Mouse (Mus musculus): ENCODE results near the gene Ush2a. TPM values are rescaled to one million over a fixed set of nuclear protein-coding genes. Genes with fewer than 3 reads are reported as not detected.

Gene Ush2a
- polyA plus RNA-seq, 1 experiment, result under 0.01 TPM

DNA sequence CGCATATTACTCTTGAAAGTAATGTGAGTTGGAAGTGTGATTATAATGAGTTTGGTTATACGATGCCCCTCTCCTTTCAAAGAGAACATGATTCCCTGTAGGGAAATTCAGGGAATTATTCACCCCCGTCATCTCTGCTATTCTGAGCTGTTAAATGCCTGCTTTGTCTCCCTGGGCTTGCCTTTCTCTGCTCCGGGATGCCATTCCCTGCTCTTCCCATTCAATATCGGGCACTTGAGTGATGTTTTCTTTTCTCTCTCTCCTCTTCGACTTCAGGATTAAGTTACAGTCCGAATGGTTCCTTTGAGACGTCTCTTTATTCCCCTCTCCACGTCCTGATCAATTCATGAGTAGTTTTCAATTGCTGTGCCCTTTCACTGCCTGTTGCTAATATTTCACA lies 572.1 kb downstream of the Ush2a start:
- WGBS, result 72% methylated on average over 9 of the region's 9 CpGs
- DNase-seq (ENCODE audit: low read depth, low spot score), result no peak

DNA sequence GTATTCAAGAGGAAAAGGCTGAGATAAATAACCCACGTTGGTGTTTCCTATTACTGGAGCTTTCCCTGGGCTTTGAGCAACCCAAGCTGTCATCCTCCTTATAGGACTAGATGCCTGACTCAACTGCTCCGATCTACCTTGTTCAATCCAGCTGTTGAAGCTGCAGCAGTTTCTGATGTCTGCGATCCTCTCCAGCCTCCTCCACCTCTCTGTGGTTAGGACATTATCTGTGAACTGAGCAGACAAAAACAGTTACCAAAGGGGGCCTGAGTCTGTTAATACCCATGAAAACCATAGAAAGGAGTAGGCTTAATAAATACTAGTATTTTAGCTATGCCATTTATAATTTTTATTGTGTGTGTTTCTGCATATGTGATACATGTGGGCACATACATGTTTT lies 572.9 kb downstream of the Ush2a start:
- DNase-seq (ENCODE audit: low read depth, low spot score), result no peak
- 81% methylated on average over 3 of the region's 3 CpGs for WGBS

DNA sequence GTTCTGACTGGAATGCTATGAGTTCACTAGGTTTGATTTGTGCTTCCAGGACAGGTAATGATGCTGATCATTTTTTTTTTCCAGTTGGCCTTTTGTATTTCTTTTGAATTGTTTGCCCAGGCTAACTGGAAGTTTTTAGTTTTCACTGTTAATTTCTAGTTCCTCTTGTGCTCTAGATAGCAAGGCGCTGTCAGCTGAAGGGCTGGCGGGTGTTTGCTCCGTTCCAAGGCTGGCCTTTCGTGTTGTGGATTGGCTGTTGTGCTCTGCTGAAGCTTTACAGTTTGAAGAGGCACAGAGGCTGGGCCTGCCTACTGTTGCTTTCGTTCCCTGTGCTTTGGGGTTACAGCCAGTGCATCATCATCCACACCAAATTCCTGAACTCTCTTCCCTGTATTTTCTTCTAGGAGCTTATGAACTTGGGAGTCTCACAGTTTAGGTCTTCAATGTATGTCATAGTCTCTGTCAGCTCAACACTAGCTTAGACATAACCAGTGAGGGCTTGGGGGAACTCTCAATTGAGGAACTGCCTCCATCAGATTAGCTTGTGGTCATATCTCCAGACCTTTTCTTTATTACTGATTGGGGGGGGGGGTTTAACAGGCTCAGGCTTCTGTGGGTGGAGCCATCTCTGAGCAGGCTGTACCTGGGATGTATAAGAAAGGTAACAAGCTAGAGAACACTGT lies 575.9 kb downstream of the Ush2a start:
- DNase-seq (ENCODE audit: low read depth, low spot score), result no peak
- 69% methylated on average over 5 of the region's 5 CpGs for WGBS

DNA sequence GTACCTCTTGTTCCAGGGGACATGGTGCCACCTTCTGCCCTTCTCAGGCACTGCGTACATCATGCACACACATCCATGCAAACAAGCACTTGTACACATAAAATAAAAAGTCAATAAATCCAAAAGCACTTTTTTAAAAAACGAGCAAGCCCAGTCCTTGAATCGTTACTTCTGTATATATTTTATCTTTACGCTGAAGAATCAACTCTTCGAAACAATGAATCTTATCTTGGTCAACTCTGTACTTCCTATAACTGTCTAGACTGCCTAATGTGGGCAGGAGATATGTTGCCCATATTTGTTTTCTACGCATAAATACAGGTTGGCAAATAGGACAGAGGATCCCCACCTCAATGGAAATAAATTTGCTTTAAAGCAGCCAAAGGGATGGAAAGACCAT lies 585.4 kb downstream of the Ush2a start:
- DNase-seq (ENCODE audit: low read depth, low spot score), result no peak
- WGBS, result 85% methylated on average over 6 of the region's 6 CpGs

DNA sequence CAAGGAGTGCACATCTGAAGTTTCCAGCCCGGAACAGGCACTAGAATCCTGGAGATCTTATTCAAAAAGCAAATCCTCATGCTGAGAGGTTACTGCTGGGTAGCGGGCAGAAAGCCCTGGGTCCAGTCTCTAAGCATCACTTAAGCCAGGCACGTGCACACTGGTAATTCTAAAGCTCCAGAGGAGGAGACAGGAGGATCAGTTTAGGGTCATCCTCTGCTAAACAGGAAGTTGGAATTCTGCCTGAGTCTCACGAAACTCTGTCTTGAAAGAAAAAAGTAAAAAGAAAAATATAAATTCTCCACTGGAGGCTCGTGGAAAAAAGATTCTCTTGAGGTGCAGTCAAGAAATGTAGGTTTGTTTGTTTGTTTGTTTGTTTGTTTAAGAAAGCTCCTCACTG lies 591.0 kb downstream of the Ush2a start:
- no peak for DNase-seq (ENCODE audit: low read depth, low spot score)
- WGBS, result 62% methylated on average over 5 of the region's 5 CpGs

DNA sequence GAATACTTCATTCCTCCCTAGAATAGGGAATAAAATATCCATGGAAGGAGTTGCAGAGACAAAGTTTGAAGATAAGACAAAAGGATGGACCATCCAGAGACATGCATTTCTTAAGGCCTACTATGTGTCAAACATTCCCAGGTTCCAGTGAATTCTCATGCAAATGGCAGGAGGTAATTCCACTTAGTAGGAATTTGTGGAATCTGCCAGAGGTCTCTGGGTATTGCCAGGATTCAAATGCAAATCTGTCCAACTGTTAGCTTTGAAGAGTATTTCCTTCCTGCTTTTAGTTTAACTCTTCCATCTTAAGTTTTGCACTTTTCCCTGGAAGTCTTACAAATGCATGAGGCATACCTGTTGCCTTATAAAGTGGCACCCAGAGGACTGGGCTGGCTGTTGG lies 592.4 kb downstream of the Ush2a start:
- no peak for DNase-seq (ENCODE audit: low read depth, low spot score)

DNA sequence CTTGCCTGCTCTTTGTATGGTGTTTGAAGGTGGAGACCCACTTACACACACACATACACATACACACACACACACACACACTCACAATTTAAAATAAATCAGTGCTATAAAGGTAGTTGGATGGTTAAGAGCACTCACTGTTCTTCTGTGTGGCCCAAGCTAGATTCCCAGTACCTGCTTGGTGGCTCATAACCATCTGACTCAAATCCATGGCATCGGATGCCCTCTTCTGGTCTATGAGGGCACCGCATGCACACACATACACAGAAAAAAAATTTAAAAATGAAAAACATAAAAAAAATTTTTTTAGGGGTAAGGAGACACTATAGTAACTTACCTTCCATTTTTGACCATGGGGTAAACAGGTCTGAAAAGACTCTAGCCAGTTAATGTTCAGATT lies 593.2 kb downstream of the Ush2a start:
- DNase-seq (ENCODE audit: low read depth, low spot score), result no peak
- WGBS, result 99% methylated on average over 2 of the region's 2 CpGs

DNA sequence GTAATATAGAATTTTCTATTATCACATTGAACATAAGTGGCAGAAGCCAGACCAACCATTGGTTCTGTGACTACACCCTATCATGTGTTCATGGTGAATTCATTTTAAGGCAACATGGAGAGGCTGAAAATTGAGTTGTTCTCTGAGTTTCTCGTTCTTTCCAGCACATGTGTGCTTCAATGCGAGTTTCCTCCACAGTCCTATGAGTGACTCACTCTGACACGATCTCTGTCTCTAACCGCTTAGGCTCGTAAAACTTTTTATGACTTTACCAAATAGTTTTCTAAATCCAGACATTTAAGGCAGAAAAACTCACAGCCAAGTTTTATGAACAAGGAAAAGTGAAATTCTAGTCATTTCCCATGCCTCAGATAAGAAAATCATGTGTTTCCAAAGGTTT lies 597.9 kb downstream of the Ush2a start:
- DNase-seq (ENCODE audit: low read depth, low spot score), result no peak
- WGBS, result 11% methylated on average over 5 of the region's 5 CpGs

DNA sequence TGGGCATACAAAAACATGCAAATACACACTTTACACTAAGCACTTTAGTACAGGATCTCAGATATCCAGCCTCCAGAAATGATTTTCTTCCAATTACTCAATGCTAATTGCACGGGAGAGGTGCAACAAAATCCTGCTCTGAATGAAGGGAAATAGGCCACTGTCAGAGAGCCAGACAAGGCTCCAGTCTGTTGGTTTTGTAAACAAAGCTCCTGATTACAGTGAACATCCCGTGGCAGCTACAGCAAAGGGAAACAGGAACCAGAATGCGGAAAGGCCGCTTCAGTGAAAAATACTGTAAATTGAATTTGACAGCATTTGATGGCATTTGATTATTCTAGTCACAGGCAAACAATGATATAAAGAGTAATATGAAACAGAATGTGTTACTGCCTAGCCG lies 604.1 kb downstream of the Ush2a start:
- WGBS, result 35% methylated on average over 5 of the region's 5 CpGs
- no peak for DNase-seq (ENCODE audit: low read depth, low spot score)

DNA sequence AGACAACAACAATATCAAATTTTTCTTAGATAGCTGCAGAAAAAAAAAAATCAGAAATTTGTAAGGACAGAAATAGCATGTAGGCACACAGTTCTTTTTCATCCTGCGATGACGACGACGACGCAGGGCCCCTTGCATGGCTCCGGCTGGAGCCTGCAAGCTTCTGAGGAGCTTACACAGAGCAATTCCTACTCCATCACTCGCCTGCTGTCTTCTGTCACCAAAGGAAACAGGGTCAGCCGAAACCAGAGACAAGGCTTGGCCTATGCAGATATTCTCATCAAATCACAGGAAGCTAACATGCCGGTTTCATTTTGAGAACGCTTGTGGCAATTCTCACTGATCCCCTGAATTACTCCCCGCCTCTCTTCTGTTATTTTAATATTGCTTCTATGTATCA lies 604.7 kb downstream of the Ush2a start:
- no peak for DNase-seq (ENCODE audit: low read depth, low spot score)
- 68% methylated on average over 11 of the region's 11 CpGs for WGBS

DNA sequence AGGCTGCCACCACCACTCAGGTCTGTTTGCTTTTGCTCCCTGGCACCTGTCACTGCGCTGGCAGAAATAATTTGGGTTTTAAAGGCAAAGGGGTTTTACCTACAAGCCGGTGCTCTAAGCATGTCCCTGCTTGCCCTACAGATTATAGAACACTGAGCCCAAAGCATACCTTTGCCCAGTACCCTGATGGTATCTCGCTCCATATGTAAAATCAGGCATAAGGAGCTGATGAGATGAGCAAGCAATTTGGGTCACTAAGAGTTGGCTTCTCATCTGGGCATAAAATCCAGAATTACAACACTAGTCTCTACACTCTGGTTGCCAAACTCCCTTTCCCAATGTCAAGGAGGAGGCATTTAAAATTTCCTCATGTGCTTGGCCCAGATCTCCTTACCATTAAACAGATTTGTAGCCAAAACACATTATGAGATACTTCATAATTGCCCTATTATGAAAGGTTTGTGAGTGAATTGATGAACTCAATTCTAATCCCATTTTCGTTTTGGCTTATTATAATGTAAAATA lies 616.8 kb downstream of the Ush2a start:
- WGBS, result 82% methylated on average over 4 of the region's 4 CpGs
- DNase-seq (ENCODE audit: low read depth, low spot score), result no peak

DNA sequence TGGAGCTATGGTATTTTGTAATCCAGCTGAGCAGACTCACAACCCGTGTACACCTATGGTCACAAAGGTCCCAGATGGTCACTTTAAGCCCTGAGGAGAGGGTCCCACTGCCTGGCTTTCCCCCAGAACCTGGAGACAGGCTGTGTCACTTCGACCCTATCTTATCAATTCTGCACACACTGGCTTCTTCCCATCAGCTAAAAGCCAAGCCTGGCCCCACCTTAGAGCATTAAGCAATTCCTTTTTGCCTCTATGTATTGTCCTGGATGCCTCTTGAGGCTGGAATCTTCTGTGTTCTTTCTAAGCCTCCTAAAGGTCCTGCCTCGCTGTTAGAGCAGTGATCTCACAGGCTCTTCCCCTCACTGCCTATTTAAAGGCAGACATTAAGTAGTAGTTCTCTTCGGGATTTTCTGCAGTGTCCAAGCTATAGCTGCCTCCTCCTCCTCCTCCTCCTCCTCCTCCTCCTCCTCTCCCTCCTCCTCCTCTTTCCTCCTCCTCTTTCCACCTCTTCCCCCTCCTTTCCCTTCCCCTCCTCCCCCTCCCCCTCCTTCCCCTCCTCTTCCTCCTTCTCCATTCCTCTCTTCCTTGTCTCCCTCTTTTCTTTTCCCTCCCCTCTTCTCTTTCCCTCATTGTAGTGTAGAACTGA lies 635.2 kb downstream of the Ush2a start:
- DNase-seq (ENCODE audit: low read depth, low spot score), result no peak
- 27% methylated on average over 4 of the region's 4 CpGs for WGBS

DNA sequence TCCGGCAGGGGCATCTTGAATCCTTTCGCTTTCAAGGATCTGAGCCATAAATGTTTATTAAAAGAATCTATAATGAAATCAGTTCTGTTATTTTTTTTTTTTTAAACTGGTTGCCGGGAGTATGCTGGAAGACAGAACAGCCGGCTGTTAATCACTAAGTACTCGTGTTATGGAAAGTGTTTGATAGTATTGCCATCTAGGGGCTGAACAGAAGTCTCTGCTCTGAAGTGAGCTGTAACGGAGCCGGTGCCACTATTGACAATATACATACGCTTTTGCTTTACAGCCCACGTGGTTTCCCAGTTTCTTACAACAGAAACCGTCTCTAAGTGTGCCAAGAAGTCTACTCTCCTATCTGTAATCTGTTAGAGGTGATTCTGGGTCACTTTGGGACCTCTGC lies 642.3 kb downstream of the Ush2a start:
- 23% methylated on average over 10 of the region's 10 CpGs for WGBS
- DNase-seq (ENCODE audit: low read depth, low spot score), result no peak

DNA sequence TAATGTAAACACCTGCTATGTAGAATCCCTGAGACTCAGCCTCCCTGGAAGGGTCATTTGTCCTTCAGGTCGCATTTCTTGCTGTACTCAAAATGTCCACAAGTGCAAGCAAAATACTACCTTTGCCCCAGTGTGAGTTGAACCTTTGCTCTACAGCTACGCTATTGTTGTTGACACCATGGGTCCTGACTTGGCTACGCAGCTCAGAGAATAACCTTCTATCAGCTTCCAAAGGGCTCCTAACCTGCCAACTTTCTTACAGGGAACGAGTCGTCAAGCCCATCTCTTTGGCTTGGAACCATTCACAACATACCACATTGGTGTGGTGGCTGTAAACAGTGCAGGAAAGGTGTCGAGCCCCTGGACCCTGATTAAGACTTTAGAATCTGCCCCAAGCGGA lies 644.4 kb downstream of the Ush2a start:
- 69% methylated on average over 7 of the region's 7 CpGs for WGBS
- DNase-seq (ENCODE audit: low read depth, low spot score), result no peak

DNA sequence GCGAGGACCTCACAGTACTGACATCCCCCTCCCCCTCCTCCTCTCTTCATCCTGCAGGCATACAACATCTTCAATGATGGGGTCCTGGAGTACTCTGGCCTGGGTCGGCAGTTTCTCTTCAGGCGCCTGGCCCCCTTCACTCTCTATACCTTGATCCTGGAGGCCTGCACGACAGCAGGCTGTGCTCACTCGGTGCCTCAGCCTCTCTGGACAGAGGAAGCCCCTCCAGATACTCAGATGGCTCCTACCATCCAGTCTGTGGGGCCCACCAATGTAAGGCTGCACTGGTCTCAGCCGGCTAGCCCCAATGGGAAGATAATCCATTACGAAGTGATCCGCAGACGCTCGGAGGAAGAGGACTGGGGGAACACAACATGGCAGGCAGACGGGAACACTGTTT lies 648.8 kb downstream of the Ush2a start:
- WGBS, result 79% methylated on average over 11 of the region's 11 CpGs
- no peak for DNase-seq (ENCODE audit: low read depth, low spot score)

DNA sequence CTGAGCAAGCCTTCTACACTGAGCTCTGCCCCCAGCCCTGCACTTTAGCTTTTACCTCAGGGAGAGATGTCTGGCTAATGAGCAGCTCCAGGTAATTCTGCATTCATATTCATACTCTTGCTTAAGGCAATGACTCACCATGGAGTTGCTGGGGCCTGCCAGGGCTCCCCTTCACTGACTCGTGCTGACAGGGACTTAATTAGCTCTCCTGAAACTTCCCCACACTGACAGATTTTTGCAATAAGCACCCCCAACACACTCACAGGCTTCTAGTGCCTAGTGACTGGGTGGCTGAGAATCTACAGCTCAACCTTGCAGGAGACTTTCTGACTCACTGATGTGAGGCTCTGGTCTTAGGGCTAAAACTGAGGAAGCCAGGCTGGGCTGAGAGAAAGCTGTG lies 658.1 kb downstream of the Ush2a start:
- no peak for DNase-seq (ENCODE audit: low read depth, low spot score)
- WGBS, result 21% methylated on average over 1 of the region's 1 CpGs

DNA sequence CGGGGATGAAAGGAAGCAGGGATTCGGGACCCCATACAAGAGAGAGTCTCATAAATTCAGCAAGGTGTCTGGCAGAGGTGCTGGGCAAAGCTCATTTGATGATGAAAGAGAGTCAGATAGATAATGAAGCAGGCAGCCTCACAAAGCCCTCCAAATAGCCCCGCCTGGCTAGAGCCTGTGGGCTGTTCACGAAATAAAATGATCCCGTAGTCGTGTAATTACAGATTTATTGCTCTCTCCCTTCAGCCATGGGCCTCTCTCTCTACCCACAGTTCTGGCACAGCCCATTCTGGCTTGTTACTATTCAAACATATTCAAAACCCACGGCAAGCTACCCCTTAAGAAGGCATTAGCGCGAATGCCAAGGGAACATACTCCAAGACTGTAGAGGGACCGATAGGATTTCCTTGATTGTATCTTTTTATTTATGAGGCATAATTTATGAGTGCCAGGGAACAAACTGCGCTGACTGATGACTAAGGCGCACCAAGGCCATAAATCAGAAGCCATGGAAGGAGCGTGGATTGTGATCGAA lies 675.5 kb downstream of the Ush2a start:
- DNase-seq (ENCODE audit: low read depth, low spot score), result no peak
- WGBS, result 45% methylated on average over 14 of the region's 14 CpGs

DNA sequence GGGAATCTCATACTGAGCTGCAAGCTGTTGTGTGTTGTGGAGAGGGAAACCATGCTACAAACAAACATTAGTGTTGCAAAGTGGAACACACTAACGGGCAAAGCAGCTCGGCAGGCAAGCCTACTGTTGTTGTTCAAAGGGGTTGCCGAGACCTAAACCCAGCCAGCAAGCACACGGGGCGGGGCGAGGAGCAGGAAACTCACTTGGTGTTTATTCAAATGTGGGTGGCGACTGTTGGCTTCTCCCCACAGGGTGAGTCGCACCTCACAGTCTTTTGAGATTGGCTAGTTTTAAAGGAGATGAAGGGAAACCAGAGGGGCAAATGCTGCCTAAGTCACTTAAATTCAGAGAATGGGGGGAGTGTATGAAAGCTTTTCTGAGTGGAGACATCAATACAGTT lies 683.5 kb downstream of the Ush2a start:
- DNase-seq (ENCODE audit: low read depth, low spot score), result no peak
- WGBS, result 4% methylated on average over 8 of the region's 8 CpGs

DNA sequence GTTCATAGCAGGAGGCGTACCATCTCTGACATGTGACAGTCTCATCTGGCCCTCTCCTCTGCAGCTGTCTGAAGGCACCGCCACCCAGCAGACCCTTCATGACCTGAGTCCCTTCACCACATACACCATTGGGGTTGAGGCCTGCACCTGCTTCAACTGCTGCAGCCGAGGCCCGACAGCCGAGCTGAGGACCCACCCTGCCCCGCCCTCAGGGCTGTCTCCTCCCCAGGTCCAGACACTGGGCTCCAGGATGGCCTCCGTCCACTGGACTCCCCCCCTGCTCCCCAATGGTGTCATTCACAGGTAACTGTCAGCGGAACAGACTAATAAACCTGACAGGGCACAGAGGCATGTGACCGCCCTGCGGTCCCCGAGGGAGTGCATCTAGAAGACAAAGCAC lies 685.0 kb downstream of the Ush2a start:
- 62% methylated on average over 11 of the region's 11 CpGs for WGBS
- DNase-seq (ENCODE audit: low read depth, low spot score), result no peak

DNA sequence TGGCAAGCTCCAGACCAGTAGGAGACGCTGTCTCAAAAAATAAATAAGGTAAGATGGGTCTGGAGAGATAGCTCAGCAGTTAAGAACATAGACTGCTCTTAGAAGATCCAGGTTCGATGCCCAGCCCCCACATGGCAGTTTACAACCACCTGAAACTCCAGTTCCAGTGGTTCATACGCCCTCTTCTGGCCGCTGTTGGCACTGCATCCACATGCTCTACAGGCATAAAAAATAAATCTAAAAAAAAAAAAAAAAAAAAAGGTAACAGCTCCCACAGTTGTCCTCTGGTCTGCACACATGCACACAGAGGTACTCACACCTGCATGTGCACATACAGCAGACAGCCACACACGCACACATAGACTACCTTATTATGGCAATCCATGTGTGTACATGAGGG lies 686.0 kb downstream of the Ush2a start:
- DNase-seq (ENCODE audit: low read depth, low spot score), result no peak
- 72% methylated on average over 5 of the region's 5 CpGs for WGBS

DNA sequence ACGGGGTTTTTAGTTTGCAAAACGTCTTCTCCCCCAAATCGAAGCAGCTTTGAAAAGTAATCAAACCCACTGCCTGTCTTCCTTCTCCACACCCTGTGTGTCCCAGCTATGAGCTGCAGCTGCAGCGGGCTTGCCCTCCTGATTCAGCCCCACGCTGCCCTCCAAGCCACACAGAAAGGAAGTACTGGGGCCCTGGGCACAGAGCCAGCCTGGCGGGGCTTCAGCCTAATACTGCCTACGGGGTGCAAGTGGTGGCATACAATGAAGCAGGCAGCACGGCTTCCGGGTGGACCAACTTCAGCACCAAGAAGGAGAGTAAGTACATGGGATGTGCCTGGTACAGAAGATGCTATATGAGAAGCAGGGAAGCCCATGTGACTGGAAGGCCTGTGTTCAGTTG lies 686.5 kb downstream of the Ush2a start:
- 46% methylated on average over 9 of the region's 9 CpGs for WGBS
- DNase-seq (ENCODE audit: low read depth, low spot score), result no peak

Measured in large intestine, adult 2 months (tissue).